Mouse (Mus musculus) heart, postnatal 14 days (tissue): ENCODE data around the gene Jpt1. TPM values are rescaled to one million over a fixed set of nuclear protein-coding genes. Genes with fewer than 3 reads are reported as not detected.
"Not testable (repeated sequence)": the region's sequence is repeated elsewhere in the genome, so short reads cannot be mapped to it uniquely, and the experiment has no call there.

ENCODE experiments used
- DNase-seq, 2 experiments: peaks; one replicate each; pipeline ENCODE4 v3.0.0; 2021 to 2022
- intact Hi-C: fragments of 180-260 bp; cut with DNase I; formaldehyde crosslinking; loops from one replicate; pipeline ENCODE4 v1.15.1; 2025
- long read RNA-seq, 2 experiments: library from polyadenylated mRNA; stranded (forward); transcript quantifications; one replicate each; pipeline ENCODE4 v2.0.0; 2021
- total RNA-seq, 2 experiments: library from RNA; stranded (reverse); gene quantifications; 2 replicates each; pipeline ENCODE4 v1.2.3; 2021

The Jpt1 gene
- 100 to 1,000 TPM; 159 to 196 TPM for total RNA-seq
- long read RNA-seq, experiment 1, partial matches to known transcripts = 0 of 6 reads
- long read RNA-seq, experiment 1, other reads (novel, unspliced or antisense) = 5 of 6 reads
- long read RNA-seq, experiment 2, partial matches to known transcripts = 0 of 3 reads
- long read RNA-seq, experiment 2, other reads (novel, unspliced or antisense) = 2 of 3 reads

GRCm38 (mm10) chr11:115514238-115514663 lies at the start of gene Jpt1:
Gene Jpt1, minus strand, starts transcription at chr11:115514387.
- DNase-seq = peak; percentile 95 to 97
- intact Hi-C loops = loop anchor here (1.0 kb wide), 1 partner anchor 22 kb away; the partner anchor contains the start of gene Sumo2

- DNase-seq = no peak
- intact Hi-C loops = no loop called here
Measured at GRCm38 (mm10) chr11:115563406-115563805, 49.2 kb upstream of the Jpt1 start.

- intact Hi-C loops = no loop called here
- DNase-seq = no peak
Measured at GRCm38 (mm10) chr11:115555717-115556116, 41.5 kb upstream of the Jpt1 start.

- no peak for DNase-seq
- intact Hi-C loops = no loop called here
Measured at GRCm38 (mm10) chr11:115552783-115553182, 38.6 kb upstream of the Jpt1 start.

- intact Hi-C loops = no loop called here
- no peak for DNase-seq
Measured at GRCm38 (mm10) chr11:115543571-115543970, 29.4 kb upstream of the Jpt1 start.

- intact Hi-C loops = loop anchor here (5.0 kb wide), 1 partner anchor 116 kb away; the partner anchor contains the start of gene Kctd2
- DNase-seq = no peak
Measured at GRCm38 (mm10) chr11:115538045-115538444, 23.9 kb upstream of the Jpt1 start.

GRCm38 (mm10) chr11:115536856-115537568 lies 22.8 kb upstream of the Jpt1 start:
- DNase-seq = no peak
- intact Hi-C loops = loop anchor here (1.0 to 5.0 kb wide), 3 partner anchors 23 to 115 kb away; partner anchors contain the start of genes Jpt1 and Kctd2

GRCm38 (mm10) chr11:115536038-115536681 lies 22.0 kb upstream of the Jpt1 start, which contains the start of gene Sumo2:
Gene Sumo2, minus strand, starts transcription at chr11:115536276.
- intact Hi-C loops = loop anchor here (1.0 to 5.0 kb wide), 3 partner anchors 22 to 114 kb away; partner anchors contain the start of genes Jpt1 and Kctd2

GRCm38 (mm10) chr11:115535401-115536037 lies 21.3 kb upstream of the Jpt1 start:
- intact Hi-C loops = loop anchor here (1.0 to 5.0 kb wide), 3 partner anchors 21 to 113 kb away; partner anchors contain the start of genes Jpt1 and Kctd2
- peak; percentile 77 to 83 for DNase-seq

More at GRCm38 (mm10) chr11:115536038-115536681, 22.0 kb upstream of the Jpt1 start, which contains the start of gene Sumo2:
- DNase-seq = peak; percentile 100

GRCm38 (mm10) chr11:115534759-115535371 lies 20.7 kb upstream of the Jpt1 start:
- intact Hi-C loops = loop anchor here (5.0 kb wide), 1 partner anchor 113 kb away; the partner anchor contains the start of gene Kctd2
- DNase-seq = no peak

GRCm38 (mm10) chr11:115526446-115526845 lies 12.3 kb upstream of the Jpt1 start:
- intact Hi-C loops, DNase-seq: not testable (repeated sequence)

- intact Hi-C loops = no loop called here
- DNase-seq = no peak
Measured at GRCm38 (mm10) chr11:115522703-115523102, 8.5 kb upstream of the Jpt1 start.

- DNase-seq = no peak
- intact Hi-C loops = no loop called here
Measured at GRCm38 (mm10) chr11:115522238-115522637, 8.1 kb upstream of the Jpt1 start.

GRCm38 (mm10) chr11:115521080-115521479 lies 6.9 kb upstream of the Jpt1 start:
- DNase-seq = no peak
- intact Hi-C loops = no loop called here

GRCm38 (mm10) chr11:115520218-115520617 lies 6.0 kb upstream of the Jpt1 start:
- intact Hi-C loops = no loop called here
- no peak for DNase-seq

- DNase-seq = no peak
- intact Hi-C loops = no loop called here
Measured at GRCm38 (mm10) chr11:115519581-115519980, 5.4 kb upstream of the Jpt1 start.

GRCm38 (mm10) chr11:115518693-115519092 lies 4.5 kb upstream of the Jpt1 start:
- no peak for DNase-seq
- intact Hi-C loops = no loop called here

GRCm38 (mm10) chr11:115516942-115517341 lies 2.8 kb upstream of the Jpt1 start:
- intact Hi-C loops = no loop called here
- DNase-seq = no peak

- DNase-seq = no peak
- intact Hi-C loops = no loop called here
Measured at GRCm38 (mm10) chr11:115515021-115515420, 834 bp upstream of the Jpt1 start.
